Mouse (Mus musculus) olfactory bulb, adult 2 months (tissue): ENCODE measurements around the gene Ing3.

Source experiments
- CTCF ChIP-seq: fragments of 200-500 bp; IDR thresholded peaks from 2 replicates; pipeline ENCODE4 v1.5.1; 2012; ENCODE audit warnings: low read depth, mild to moderate bottlenecking, low read length, moderate library complexity; ENCODE audit not compliant: insufficient read depth
- POLR2A ChIP-seq: fragments of 200-500 bp; IDR thresholded peaks from 2 replicates; pipeline ENCODE4 v1.6.1; 2012; ENCODE audit warnings: mild to moderate bottlenecking, low read depth, low read length, moderate library complexity; ENCODE audit not compliant: insufficient read depth

DNA sequence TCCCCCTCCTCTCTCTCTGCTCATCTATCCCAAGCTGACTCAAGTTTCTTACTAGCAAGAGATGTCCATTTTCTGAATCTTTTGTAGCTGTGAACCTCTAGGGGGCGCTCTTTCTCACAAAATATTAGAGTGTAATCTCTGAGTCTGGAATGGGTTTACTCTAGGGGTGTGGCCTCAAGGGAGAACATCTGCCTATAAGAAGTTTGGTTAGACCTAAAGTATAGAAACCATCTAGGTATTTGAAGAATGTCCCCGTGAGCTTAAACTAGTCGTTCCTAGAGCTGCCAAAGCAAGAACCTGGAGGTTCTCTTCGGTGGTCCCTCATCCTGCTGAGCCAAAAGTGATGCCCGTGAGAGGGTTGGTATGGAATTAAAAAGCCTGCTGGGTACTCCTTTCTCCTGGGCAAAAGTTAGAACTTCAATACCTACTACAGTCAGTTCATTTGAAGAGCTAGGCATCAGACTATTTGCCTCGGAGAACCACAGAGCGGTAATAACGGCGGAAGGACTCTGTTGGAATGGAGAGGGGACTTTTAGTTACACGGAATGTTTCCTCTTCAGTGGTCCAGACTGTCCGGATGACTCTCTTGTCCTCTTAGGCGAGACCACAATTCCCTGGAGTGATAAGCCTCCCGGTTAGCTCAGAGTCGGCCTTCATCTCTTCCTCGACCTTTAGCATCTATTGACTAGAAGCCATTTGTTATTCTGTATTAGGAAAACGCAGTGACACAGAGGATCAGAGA is 35.8 kb downstream of the Ing3 start:
- TF ChIP-seq CTCF (no peak), POLR2A (no peak)
